Mouse (Mus musculus): ENCODE results near the gene Mxi1. TPM values are rescaled to one million over a fixed set of nuclear protein-coding genes. Genes with fewer than 3 reads are reported as not detected.
A peak's percentile ranks its signal among the peaks of the same experiment; 100 is the strongest.

Mxi1 gene
- total RNA-seq, 2 experiments from 2014 or later, result 31.0 to 31.7 TPM

GRCm38 (mm10) chr19:53299156-53299828 lies 11.0 kb upstream of the Mxi1 start:
- DNase-seq, result no peak

GRCm38 (mm10) chr19:53299829-53300181 lies 10.5 kb upstream of the Mxi1 start:
- DNase-seq, result no peak

GRCm38 (mm10) chr19:53303382-53303781 lies 6.9 kb upstream of the Mxi1 start:
- DNase-seq, result no peak

GRCm38 (mm10) chr19:53305621-53306020 lies 4.7 kb upstream of the Mxi1 start:
- DNase-seq, result no peak

GRCm38 (mm10) chr19:53306706-53307105 lies 3.6 kb upstream of the Mxi1 start:
- no peak for DNase-seq

GRCm38 (mm10) chr19:53307219-53307618 lies 3.1 kb upstream of the Mxi1 start:
- no peak for DNase-seq

GRCm38 (mm10) chr19:53309631-53310030 lies 687 bp upstream of the Mxi1 start:
- no peak for DNase-seq

- DNase-seq, result peak; percentile 71
Observed at GRCm38 (mm10) chr19:53310771-53311523, 629 bp downstream of the Mxi1 start.

GRCm38 (mm10) chr19:53311524-53312335 lies 1.4 kb downstream of the Mxi1 start:
- peak; percentile 64 for DNase-seq

- DNase-seq, result peak; percentile 72
Observed at GRCm38 (mm10) chr19:53312336-53312871, 2.1 kb downstream of the Mxi1 start.

- DNase-seq, result peak; percentile 82
Observed at GRCm38 (mm10) chr19:53312951-53313683, 2.8 kb downstream of the Mxi1 start.

GRCm38 (mm10) chr19:53313684-53314443 lies 3.5 kb downstream of the Mxi1 start:
- peak; percentile 100 for DNase-seq

GRCm38 (mm10) chr19:53314530-53315208 lies 4.4 kb downstream of the Mxi1 start:
- DNase-seq, result no peak

GRCm38 (mm10) chr19:53315209-53315654 lies 4.9 kb downstream of the Mxi1 start:
- no peak for DNase-seq

- no peak for DNase-seq
Observed at GRCm38 (mm10) chr19:53316105-53316504, 5.8 kb downstream of the Mxi1 start.

GRCm38 (mm10) chr19:53316963-53317362 lies 6.6 kb downstream of the Mxi1 start:
- DNase-seq, result no peak

GRCm38 (mm10) chr19:53318143-53319132 lies 8.1 kb downstream of the Mxi1 start:
- DNase-seq, result no peak

GRCm38 (mm10) chr19:53320264-53321110 lies 10.2 kb downstream of the Mxi1 start:
- DNase-seq, result no peak

Measured in adrenal gland, postnatal 10 days (tissue).